In genomic region chr17:33439148-33439547, GRCm38 (mm10) we compare ENCODE assay signal across 8 mouse cellular contexts. TPM values are rescaled to one million over a fixed set of nuclear protein-coding genes. Genes with fewer than 3 reads are reported as not detected.
A peak's percentile ranks its signal among the peaks of the same experiment; 100 is the strongest.
DNase-seq lines count a peak whose midpoint lies in the region; ATAC-seq and TF ChIP-seq lines count a peak whose summit lies in the region.
"Had no signal": no experiment of that assay in that cellular context is flagged by ENCODE, and none has a peak within 500 bp of the region (broad histone marks: within the 10 kb centered on the region; RNA-seq: fewer than 3 reads in every experiment).

No protein-coding gene starts in this region.

- no peak overlapping the region for H3K4me3 ChIP-seq in G1E (ENCODE audit: low read depth, low read length)
- no peak overlapping the region for H3K4me3 ChIP-seq in embryonic facial prominence, embryonic 11.5 days (ENCODE audit: low read depth, low read length)
- no peak overlapping the region for H3K4me3 ChIP-seq in heart, postnatal 0 days (ENCODE audit: low read depth, low read length)
- H3K4me3 ChIP-seq: neural tube, embryonic 12.5 days had no signal

- TF ChIP-seq CTCF in G1E (IDR thresholded peaks at IDR 0.05; ENCODE audit: low read depth, low read length), result 0 out of 2 replicates have a peak, but pooled peaks have one; percentile 15
- peak; percentile 76 for TF ChIP-seq CTCF in heart, postnatal 0 days (IDR thresholded peaks at IDR 0.05; ENCODE audit: low read depth)

- no peak overlapping the region for H3K9ac ChIP-seq in embryonic facial prominence, embryonic 11.5 days (replicated peaks; ENCODE audit: low read length)
- H3K9ac ChIP-seq in heart, postnatal 0 days (replicated peaks; ENCODE audit: low read depth, low read length), result no peak overlapping the region
- H3K9ac ChIP-seq: neural tube, embryonic 12.5 days had no signal

- peak; percentile 20 for DNase-seq in G1E (ENCODE audit: low spot score)
- peak; percentile 87 for DNase-seq in adrenal gland, postnatal 14 days
- peak; percentile 86 for DNase-seq in embryonic facial prominence, embryonic 11.5 days (ENCODE audit: low spot score)
- peak; percentile 79 for DNase-seq in heart, postnatal 0 days (ENCODE audit: low spot score)
- peak; percentile 75 to 84 for DNase-seq in layer of hippocampus, postnatal 10 days (ENCODE audit: low spot score in 2 of 2)
- peak; percentile 35 to 84 for DNase-seq in lung, postnatal 4 days
- peak; percentile 44 for DNase-seq in spleen, adult 12 weeks (ENCODE audit: low spot score)

- peaks cover 12% of the 10 kb centered on the region for H3K4me1 ChIP-seq in G1E (ENCODE audit: insufficient read depth, low read depth, low read length)
- H3K4me1 ChIP-seq in embryonic facial prominence, embryonic 11.5 days (ENCODE audit: control insufficient read depth, insufficient read depth, low read length), result no peaks in the 10 kb centered on the region
- H3K4me1 ChIP-seq in heart, postnatal 0 days (ENCODE audit: control insufficient read depth, insufficient read depth), result peaks cover 8% of the 10 kb centered on the region
- H3K4me1 ChIP-seq: neural tube, embryonic 12.5 days had no signal

- no peaks in the 10 kb centered on the region for H3K36me3 ChIP-seq in G1E (replicated peaks)
- H3K36me3 ChIP-seq in embryonic facial prominence, embryonic 11.5 days (replicated peaks; ENCODE audit: control insufficient read depth, insufficient read depth, low read depth, low read length), result no peaks in the 10 kb centered on the region
- no peaks in the 10 kb centered on the region for H3K36me3 ChIP-seq in heart, postnatal 0 days (replicated peaks; ENCODE audit: control insufficient read depth, insufficient read depth, low read length)
- H3K36me3 ChIP-seq: neural tube, embryonic 12.5 days had no signal

- H3K4me2 ChIP-seq in embryonic facial prominence, embryonic 11.5 days (ENCODE audit: low read depth, low read length), result no peak overlapping the region
- no peak overlapping the region for H3K4me2 ChIP-seq in heart, postnatal 0 days (ENCODE audit: low read depth, low read length)
- H3K4me2 ChIP-seq: neural tube, embryonic 12.5 days had no signal

- WGBS in embryonic facial prominence, embryonic 11.5 days, result 62% methylated on average over 1 of the region's 1 CpGs
- 58% methylated on average over 1 of the region's 1 CpGs for WGBS in heart, postnatal 0 days

- TF ChIP-seq EP300 in heart, postnatal 0 days (IDR thresholded peaks at IDR 0.05; ENCODE audit: low read depth), result no peak

- no peak for ATAC-seq in G1E (ENCODE audit: extremely low read depth, insufficient number of reproducible peaks, low FRiP score, poor library complexity, severe bottlenecking)
- ATAC-seq in embryonic facial prominence, embryonic 11.5 days (replicated peaks; ENCODE audit: insufficient number of reproducible peaks, low FRiP score, low TSS enrichment, low read depth), result no peak
- ATAC-seq in heart, postnatal 0 days (ENCODE audit: insufficient read depth, low read depth), result no peak

- no peaks in the 10 kb centered on the region for H3K27me3 ChIP-seq in G1E (ENCODE audit: insufficient read depth, low read length)
- no peaks in the 10 kb centered on the region for H3K27me3 ChIP-seq in embryonic facial prominence, embryonic 11.5 days (ENCODE audit: control insufficient read depth, insufficient read depth, low read length)
- no peaks in the 10 kb centered on the region for H3K27me3 ChIP-seq in heart, postnatal 0 days (ENCODE audit: control insufficient read depth, insufficient read depth, low read length)
- H3K27me3 ChIP-seq: neural tube, embryonic 12.5 days had no signal

- no peaks in the 10 kb centered on the region for H3K9me3 ChIP-seq in G1E (replicated peaks)
- H3K9me3 ChIP-seq in embryonic facial prominence, embryonic 11.5 days (replicated peaks; ENCODE audit: control insufficient read depth, low read length), result no peaks in the 10 kb centered on the region
- no peaks in the 10 kb centered on the region for H3K9me3 ChIP-seq in heart, postnatal 0 days (replicated peaks; ENCODE audit: control insufficient read depth, low read length)
- H3K9me3 ChIP-seq: neural tube, embryonic 12.5 days had no signal

- H3K27ac ChIP-seq in embryonic facial prominence, embryonic 11.5 days (replicated peaks; ENCODE audit: low read depth, low read length), result no peak overlapping the region
- no peak overlapping the region for H3K27ac ChIP-seq in heart, postnatal 0 days (ENCODE audit: low read depth)
- H3K27ac ChIP-seq: neural tube, embryonic 12.5 days had no signal

RNA-seq across cellular contexts. Expression of gene Actl9, which starts 6.5 kb away (rescaled TPM):
- not detected in 2 replicates for total RNA-seq in G1E (2014; fragmentation: Nextera tagmentation)
- 0.11 TPM in 1 of 2 replicates, not detected in the other for total RNA-seq in G1E (2017)
- not detected in 2 replicates for polyA plus RNA-seq in G1E (2012)
- total RNA-seq in adrenal gland, postnatal 14 days (2021), result 0.26 and 0.38 TPM in 2 replicates
- polyA plus RNA-seq in embryonic facial prominence, embryonic 11.5 days (2014; fragmentation: Nextera tagmentation; extraction: Ambion mirVana), result not detected in 2 replicates
- total RNA-seq in heart, postnatal 0 days (2014; rRNA removed; ENCODE audit: low replicate concordance), result not detected in 2 replicates
- polyA plus RNA-seq in heart, postnatal 0 days (2015; fragmentation: Nextera tagmentation; extraction: Ambion mirVana), result not detected in 2 replicates
- under 1 TPM in 1 of 2 experiments, not detected in 1; 0.43 TPM for total RNA-seq in layer of hippocampus, postnatal 10 days (2021)
- polyA plus RNA-seq: neural tube, embryonic 12.5 days had no signal

RNA-seq across cellular contexts. Expression of gene Zfp101, which starts 44.7 kb away (rescaled TPM):
- total RNA-seq in G1E (2014; fragmentation: Nextera tagmentation), result 58.9 and 65.6 TPM in 2 replicates
- 68.2 and 97.1 TPM in 2 replicates for total RNA-seq in G1E (2017)
- polyA plus RNA-seq in G1E (2012), result 0.55 and 0.87 TPM in 2 replicates
- total RNA-seq in adrenal gland, postnatal 14 days (2021), result 7.9 and 8.6 TPM in 2 replicates
- 26.0 and 30.6 TPM in 2 replicates for polyA plus RNA-seq in embryonic facial prominence, embryonic 11.5 days (2014; fragmentation: Nextera tagmentation; extraction: Ambion mirVana)
- 2.1 and 6.6 TPM in 2 replicates for total RNA-seq in heart, postnatal 0 days (2014; rRNA removed; ENCODE audit: low replicate concordance)
- polyA plus RNA-seq in heart, postnatal 0 days (2015; fragmentation: Nextera tagmentation; extraction: Ambion mirVana), result 3.4 and 3.8 TPM in 2 replicates
- total RNA-seq in layer of hippocampus, postnatal 10 days (2021), result 10 to 100 TPM in 1 of 2 experiments, 1 to 10 TPM in 1; 9.2 to 11.7 TPM

Comparison
In these comparisons a context has a peak if more than half of its experiments do, and no peak if none do; other contexts are left out.
1. DNase-seq: peak in every context shown above with its lines; median percentile 87 in adrenal gland, postnatal 14 days; 86 in embryonic facial prominence, embryonic 11.5 days; 80 in layer of hippocampus, postnatal 10 days; 79 in heart, postnatal 0 days; 60 in lung, postnatal 4 days; 44 in spleen, adult 12 weeks; 20 in G1E.